In genomic region chr8:105359208-105359607, GRCm38 (mm10) we compare ENCODE assay signal across 19 mouse cellular contexts. TPM values are rescaled to one million over a fixed set of nuclear protein-coding genes. Genes with fewer than 3 reads are reported as not detected.
A peak's percentile ranks its signal among the peaks of the same experiment; 100 is the strongest.
DNase-seq lines count a peak whose midpoint lies in the region; ATAC-seq and TF ChIP-seq lines count a peak whose summit lies in the region.
"Had no signal": no experiment of that assay in that cellular context is flagged by ENCODE, and none has a peak within 500 bp of the region (broad histone marks: within the 10 kb centered on the region; RNA-seq: fewer than 3 reads in every experiment).

No protein-coding gene starts in this region.

- no peak for TF ChIP-seq POLR2A in kidney, adult 2 months (IDR thresholded peaks at IDR 0.05; ENCODE audit: low read depth, low read length)

- H3K9ac ChIP-seq in kidney, embryonic 14.5 days (ENCODE audit: low read depth, low read length), result no peak overlapping the region
- H3K9ac ChIP-seq in midbrain, embryonic 13.5 days (replicated peaks), result no peak overlapping the region
- no peak overlapping the region; the same call in 1 of the 2 replicates for H3K9ac ChIP-seq in midbrain, embryonic 11.5 days (ENCODE audit: low read length)
- H3K9ac ChIP-seq in embryonic facial prominence, embryonic 13.5 days, result no peak overlapping the region
- no peak overlapping the region for H3K9ac ChIP-seq in limb, embryonic 11.5 days (ENCODE audit: low read length)
- H3K9ac ChIP-seq: embryonic facial prominence, embryonic 15.5 days; heart, embryonic 13.5 days; liver, embryonic 14.5 days; lung, embryonic 15.5 days had no signal

- H3K9me3 ChIP-seq in kidney, embryonic 14.5 days (ENCODE audit: control insufficient read depth, low read length), result no peaks in the 10 kb centered on the region
- H3K9me3 ChIP-seq in midbrain, embryonic 13.5 days, result no peaks in the 10 kb centered on the region
- no peaks in the 10 kb centered on the region for H3K9me3 ChIP-seq in midbrain, embryonic 11.5 days (ENCODE audit: control insufficient read depth, low read length)
- H3K9me3 ChIP-seq in embryonic facial prominence, embryonic 13.5 days, result no peaks in the 10 kb centered on the region
- no peaks in the 10 kb centered on the region for H3K9me3 ChIP-seq in limb, embryonic 11.5 days (ENCODE audit: control insufficient read depth, low read length)
- H3K9me3 ChIP-seq: embryonic facial prominence, embryonic 15.5 days; forebrain, embryonic 10.5 days; heart, embryonic 13.5 days; lung, embryonic 15.5 days had no signal

- H3K4me3 ChIP-seq in kidney, embryonic 14.5 days (ENCODE audit: low read length), result no peak overlapping the region
- no peak overlapping the region for H3K4me3 ChIP-seq in kidney, adult 2 months (ENCODE audit: insufficient read depth, low read depth, low read length)
- no peak overlapping the region for H3K4me3 ChIP-seq in midbrain, embryonic 13.5 days (replicated peaks)
- H3K4me3 ChIP-seq in midbrain, embryonic 11.5 days (ENCODE audit: low read depth, low read length), result no peak overlapping the region
- H3K4me3 ChIP-seq in embryonic facial prominence, embryonic 13.5 days, result no peak overlapping the region
- H3K4me3 ChIP-seq in limb, embryonic 11.5 days (ENCODE audit: low read depth, low read length), result no peak overlapping the region
- H3K4me3 ChIP-seq: embryonic facial prominence, embryonic 15.5 days; forebrain, embryonic 10.5 days; heart, embryonic 13.5 days; lung, embryonic 15.5 days had no signal

- H3K36me3 ChIP-seq in kidney, embryonic 14.5 days (ENCODE audit: control insufficient read depth, insufficient read depth, low read length), result no peaks in the 10 kb centered on the region
- no peaks in the 10 kb centered on the region for H3K36me3 ChIP-seq in kidney, adult 2 months (ENCODE audit: control insufficient read depth, insufficient read depth, low read length)
- peaks cover 28% of the 10 kb centered on the region for H3K36me3 ChIP-seq in midbrain, embryonic 13.5 days
- H3K36me3 ChIP-seq in midbrain, embryonic 11.5 days (ENCODE audit: control insufficient read depth, insufficient read depth, low read length), result no peaks in the 10 kb centered on the region; the same call in 1 of the 2 replicates
- peaks cover 53% of the 10 kb centered on the region for H3K36me3 ChIP-seq in embryonic facial prominence, embryonic 13.5 days
- H3K36me3 ChIP-seq in limb, embryonic 11.5 days (ENCODE audit: control insufficient read depth, insufficient read depth, low read length), result peaks cover 6% of the 10 kb centered on the region; the same call in 1 of the 2 replicates
- H3K36me3 ChIP-seq: embryonic facial prominence, embryonic 15.5 days had no signal

- H3K27ac ChIP-seq in kidney, embryonic 14.5 days (ENCODE audit: low read depth, low read length), result no peak overlapping the region
- no peak overlapping the region for H3K27ac ChIP-seq in kidney, adult 2 months (ENCODE audit: insufficient read depth, low read depth, low read length)
- no peak overlapping the region for H3K27ac ChIP-seq in midbrain, embryonic 13.5 days
- H3K27ac ChIP-seq in midbrain, embryonic 11.5 days (ENCODE audit: low read depth, low read length), result no peak overlapping the region
- H3K27ac ChIP-seq in embryonic facial prominence, embryonic 13.5 days, result no peak overlapping the region
- no peak overlapping the region for H3K27ac ChIP-seq in limb, embryonic 11.5 days (replicated peaks; ENCODE audit: low read depth, low read length)
- H3K27ac ChIP-seq: embryonic facial prominence, embryonic 15.5 days; forebrain, embryonic 10.5 days; heart, embryonic 13.5 days; liver, embryonic 14.5 days; lung, embryonic 15.5 days had no signal

- H3K4me1 ChIP-seq in kidney, embryonic 14.5 days (ENCODE audit: control insufficient read depth, insufficient read depth, low read length), result peaks cover 7% of the 10 kb centered on the region; the same call in 1 of the 2 replicates
- 0 out of 2 replicates have a peak, but pooled peaks cover 4% of the 10 kb centered on the region for H3K4me1 ChIP-seq in kidney, adult 2 months (ENCODE audit: control insufficient read depth, insufficient read depth, low read length)
- no peaks in the 10 kb centered on the region; the same call in 1 of the 2 replicates for H3K4me1 ChIP-seq in midbrain, embryonic 13.5 days (replicated peaks)
- no peaks in the 10 kb centered on the region for H3K4me1 ChIP-seq in midbrain, embryonic 11.5 days (ENCODE audit: control insufficient read depth, insufficient read depth, low read length)
- H3K4me1 ChIP-seq in embryonic facial prominence, embryonic 13.5 days, result peaks cover 5% of the 10 kb centered on the region; the same call in 1 of the 2 replicates
- H3K4me1 ChIP-seq in limb, embryonic 11.5 days (ENCODE audit: control insufficient read depth, insufficient read depth, low read length), result peaks cover 10% of the 10 kb centered on the region

- TF ChIP-seq CTCF in kidney, adult 2 months (conservative IDR thresholded peaks at IDR 0.05; ENCODE audit: insufficient read depth, insufficient read length, low read depth, low read length), result no peak

- 48% methylated on average over 15 of the region's 15 CpGs for WGBS in kidney, embryonic 14.5 days
- 45% methylated on average over 15 of the region's 15 CpGs for WGBS in kidney, adult 2 months
- 67% methylated on average over 15 of the region's 15 CpGs for WGBS in midbrain, embryonic 13.5 days
- WGBS in midbrain, embryonic 11.5 days, result 77% methylated on average over 15 of the region's 15 CpGs
- 64% methylated on average over 15 of the region's 15 CpGs for WGBS in embryonic facial prominence, embryonic 13.5 days
- WGBS in limb, embryonic 11.5 days, result 70% methylated on average over 15 of the region's 15 CpGs

- peak; percentile 28; the same call in 1 of the 2 replicates for ATAC-seq in kidney, embryonic 14.5 days (ENCODE audit: low FRiP score, low TSS enrichment)
- peak; percentile 44; the same call in 1 of the 2 replicates for ATAC-seq in midbrain, embryonic 13.5 days
- ATAC-seq in midbrain, embryonic 11.5 days (ENCODE audit: low FRiP score), result no peak
- no peak for ATAC-seq in embryonic facial prominence, embryonic 13.5 days (ENCODE audit: insufficient number of reproducible peaks, insufficient read depth, low FRiP score, low TSS enrichment, low read depth)
- ATAC-seq in limb, embryonic 11.5 days (ENCODE audit: insufficient number of reproducible peaks, low FRiP score, low TSS enrichment, low read depth), result 0 out of 2 replicates have a peak, but pooled peaks have one; percentile 18
- no peak for ATAC-seq in frontal cortex, adult (ENCODE audit: low TSS enrichment)
- ATAC-seq: inflammation-experienced regulatory T-cells, adult 6 months had no signal

- H3K4me2 ChIP-seq in kidney, embryonic 14.5 days (replicated peaks; ENCODE audit: low read depth, low read length), result no peak overlapping the region
- H3K4me2 ChIP-seq in midbrain, embryonic 13.5 days (replicated peaks), result no peak overlapping the region
- H3K4me2 ChIP-seq in midbrain, embryonic 11.5 days, result no peak overlapping the region
- H3K4me2 ChIP-seq in embryonic facial prominence, embryonic 13.5 days, result 0 out of 2 replicates have a peak overlapping the region, but pooled peaks have one; percentile 9
- no peak overlapping the region for H3K4me2 ChIP-seq in limb, embryonic 11.5 days (ENCODE audit: low read depth, severe bottlenecking)
- H3K4me2 ChIP-seq: embryonic facial prominence, embryonic 15.5 days; heart, embryonic 13.5 days; lung, embryonic 15.5 days had no signal

- no peak for DNase-seq in kidney, adult 2 months
- DNase-seq in midbrain, embryonic 11.5 days (ENCODE audit: low spot score, missing footprints), result no peak
- DNase-seq in limb, embryonic 11.5 days (ENCODE audit: low spot score), result no peak
- DNase-seq in urinary bladder, postnatal 4 days (ENCODE audit: low spot score in 2 of 2), result no peak
- DNase-seq: adrenal gland, adult 8-10 months; cerebellum, adult 9-10 months; lung, postnatal 4 days; thymus, adult 2 months had no signal

- H3K27me3 ChIP-seq in kidney, embryonic 14.5 days (ENCODE audit: control insufficient read depth, insufficient read depth, low read length), result no peaks in the 10 kb centered on the region; the same call in 1 of the 2 replicates
- H3K27me3 ChIP-seq in kidney, adult 2 months (replicated peaks; ENCODE audit: control insufficient read depth, insufficient read depth, low read length), result no peaks in the 10 kb centered on the region
- no peaks in the 10 kb centered on the region for H3K27me3 ChIP-seq in midbrain, embryonic 13.5 days
- H3K27me3 ChIP-seq in midbrain, embryonic 11.5 days (ENCODE audit: control insufficient read depth, insufficient read depth, low read length), result no peaks in the 10 kb centered on the region
- H3K27me3 ChIP-seq in embryonic facial prominence, embryonic 13.5 days, result no peaks in the 10 kb centered on the region
- H3K27me3 ChIP-seq in limb, embryonic 11.5 days (ENCODE audit: control insufficient read depth, insufficient read depth, low read length), result no peaks in the 10 kb centered on the region
- H3K27me3 ChIP-seq: embryonic facial prominence, embryonic 15.5 days; heart, embryonic 13.5 days; lung, embryonic 15.5 days; Patski had no signal

RNA-seq across cellular contexts. Expression of gene Slc9a5, which starts 10.6 kb away (rescaled TPM):
- polyA plus RNA-seq in kidney, embryonic 14.5 days (2014; fragmentation: Nextera tagmentation; extraction: Ambion mirVana), result 2.6 and 4.0 TPM in 2 replicates
- 1.9 and 2.5 TPM in 2 replicates for polyA plus RNA-seq in kidney, adult 2 months (2012; rRNA removed)
- 5.4 and 5.6 TPM in 2 replicates for polyA plus RNA-seq in midbrain, embryonic 13.5 days (2015; fragmentation: Nextera tagmentation; extraction: Ambion mirVana)
- 2.9 and 3.2 TPM in 2 replicates for polyA plus RNA-seq in midbrain, embryonic 11.5 days (2014; fragmentation: Nextera tagmentation; extraction: Ambion mirVana)
- polyA plus RNA-seq in embryonic facial prominence, embryonic 13.5 days (2015; fragmentation: Nextera tagmentation; extraction: Ambion mirVana), result 5.9 and 6.0 TPM in 2 replicates
- polyA plus RNA-seq in limb, embryonic 11.5 days (2014; fragmentation: Nextera tagmentation; extraction: Ambion mirVana), result 6.4 and 8.3 TPM in 2 replicates

RNA-seq across cellular contexts. Expression of gene Fhod1, which starts 11.5 kb away (rescaled TPM):
- 5.1 and 6.0 TPM in 2 replicates for polyA plus RNA-seq in kidney, embryonic 14.5 days (2014; fragmentation: Nextera tagmentation; extraction: Ambion mirVana)
- 18.2 and 20.0 TPM in 2 replicates for polyA plus RNA-seq in kidney, adult 2 months (2012; rRNA removed)
- polyA plus RNA-seq in midbrain, embryonic 13.5 days (2015; fragmentation: Nextera tagmentation; extraction: Ambion mirVana), result 0.53 and 0.57 TPM in 2 replicates
- 1.6 and 2.0 TPM in 2 replicates for polyA plus RNA-seq in midbrain, embryonic 11.5 days (2014; fragmentation: Nextera tagmentation; extraction: Ambion mirVana)
- polyA plus RNA-seq in embryonic facial prominence, embryonic 13.5 days (2015; fragmentation: Nextera tagmentation; extraction: Ambion mirVana), result 2.3 and 3.0 TPM in 2 replicates
- polyA plus RNA-seq in limb, embryonic 11.5 days (2014; fragmentation: Nextera tagmentation; extraction: Ambion mirVana), result 3.4 and 3.7 TPM in 2 replicates

RNA-seq across cellular contexts. Expression of gene Plekhg4, which starts 13.9 kb away (rescaled TPM):
- polyA plus RNA-seq in kidney, embryonic 14.5 days (2014; fragmentation: Nextera tagmentation; extraction: Ambion mirVana), result 0.43 and 1.2 TPM in 2 replicates
- 0.14 and 0.18 TPM in 2 replicates for polyA plus RNA-seq in kidney, adult 2 months (2012; rRNA removed)
- polyA plus RNA-seq in midbrain, embryonic 13.5 days (2015; fragmentation: Nextera tagmentation; extraction: Ambion mirVana), result 0.93 and 1.5 TPM in 2 replicates
- 0.55 and 0.61 TPM in 2 replicates for polyA plus RNA-seq in midbrain, embryonic 11.5 days (2014; fragmentation: Nextera tagmentation; extraction: Ambion mirVana)
- 0.39 and 0.81 TPM in 2 replicates for polyA plus RNA-seq in embryonic facial prominence, embryonic 13.5 days (2015; fragmentation: Nextera tagmentation; extraction: Ambion mirVana)
- polyA plus RNA-seq in limb, embryonic 11.5 days (2014; fragmentation: Nextera tagmentation; extraction: Ambion mirVana), result 0.84 and 0.92 TPM in 2 replicates

RNA-seq across cellular contexts. Expression of gene Tmem208, which starts 33.1 kb away (rescaled TPM):
- 120 and 142 TPM in 2 replicates for polyA plus RNA-seq in kidney, embryonic 14.5 days (2014; fragmentation: Nextera tagmentation; extraction: Ambion mirVana)
- 113 and 116 TPM in 2 replicates for polyA plus RNA-seq in kidney, adult 2 months (2012; rRNA removed)
- polyA plus RNA-seq in midbrain, embryonic 13.5 days (2015; fragmentation: Nextera tagmentation; extraction: Ambion mirVana), result 121 TPM in 2 replicates
- 87.6 and 91.4 TPM in 2 replicates for polyA plus RNA-seq in midbrain, embryonic 11.5 days (2014; fragmentation: Nextera tagmentation; extraction: Ambion mirVana)
- polyA plus RNA-seq in embryonic facial prominence, embryonic 13.5 days (2015; fragmentation: Nextera tagmentation; extraction: Ambion mirVana), result 121 TPM in 2 replicates
- 87.5 and 99.0 TPM in 2 replicates for polyA plus RNA-seq in limb, embryonic 11.5 days (2014; fragmentation: Nextera tagmentation; extraction: Ambion mirVana)

RNA-seq across cellular contexts. Expression of gene Lrrc29, which starts 33.1 kb away (rescaled TPM):
- 1.6 and 2.1 TPM in 2 replicates for polyA plus RNA-seq in kidney, embryonic 14.5 days (2014; fragmentation: Nextera tagmentation; extraction: Ambion mirVana)
- 11.0 and 14.1 TPM in 2 replicates for polyA plus RNA-seq in kidney, adult 2 months (2012; rRNA removed)
- polyA plus RNA-seq in midbrain, embryonic 13.5 days (2015; fragmentation: Nextera tagmentation; extraction: Ambion mirVana), result 0.98 and 1.1 TPM in 2 replicates
- 0.91 and 1.1 TPM in 2 replicates for polyA plus RNA-seq in midbrain, embryonic 11.5 days (2014; fragmentation: Nextera tagmentation; extraction: Ambion mirVana)
- polyA plus RNA-seq in embryonic facial prominence, embryonic 13.5 days (2015; fragmentation: Nextera tagmentation; extraction: Ambion mirVana), result 1.3 and 1.8 TPM in 2 replicates
- polyA plus RNA-seq in limb, embryonic 11.5 days (2014; fragmentation: Nextera tagmentation; extraction: Ambion mirVana), result 0.64 and 0.92 TPM in 2 replicates

Comparison
In these comparisons a context has a peak if more than half of its experiments do, and no peak if none do; other contexts are left out.
1. ATAC-seq: peak in kidney, embryonic 14.5 days (single experiment), midbrain, embryonic 13.5 days (single experiment) and limb, embryonic 11.5 days (single experiment); none in midbrain, embryonic 11.5 days (single experiment), embryonic facial prominence, embryonic 13.5 days (single experiment) and frontal cortex, adult (single experiment).